Mouse (Mus musculus) forebrain, postnatal 0 days (tissue): ENCODE data around the gene Clpx. TPM values are rescaled to one million over a fixed set of nuclear protein-coding genes. Genes with fewer than 3 reads are reported as not detected.
A peak's percentile ranks its signal among the peaks of the same experiment; 100 is the strongest.

Experiments used
- ATAC-seq: fragments of 200-750 bp; cut with Nextera tagmentation; 2 replicates; pipeline ENCODE4 v1.8.0; 2017; ENCODE audit warnings: mild to moderate bottlenecking, moderate library complexity
- DNase-seq: peaks from one replicate; pipeline ENCODE4 v3.0.0-alpha.2; 2015
- H3K27ac ChIP-seq: fragments of 300-500 bp; sonication (generic); 2 replicates; pipeline ENCODE4 v1.5.1; 2014; ENCODE audit warnings: low read depth, mild to moderate bottlenecking, antibody characterized with exemption, low read length, moderate library complexity, mixed read lengths
- H3K27me3 ChIP-seq: fragments of 300-500 bp; sonication (generic); 2 replicates; pipeline ENCODE4 v1.6.1; 2014; ENCODE audit warnings: mild to moderate bottlenecking, low read length, mixed read lengths; ENCODE audit not compliant: insufficient read depth
- H3K36me3 ChIP-seq: fragments of 300-500 bp; sonication (generic); 2 replicates; pipeline ENCODE4 v1.6.1; 2014; ENCODE audit warnings: mild to moderate bottlenecking, moderate library complexity; ENCODE audit not compliant: insufficient read depth
- H3K4me1 ChIP-seq: fragments of 300-500 bp; sonication (generic); 2 replicates; pipeline ENCODE4 v1.6.1; 2014; ENCODE audit warnings: antibody characterized with exemption; ENCODE audit not compliant: insufficient read depth
- H3K4me2 ChIP-seq: fragments of 300-500 bp; sonication (generic); 2 replicates; pipeline ENCODE4 v1.6.1; 2014; ENCODE audit warnings: low read depth, mild to moderate bottlenecking, moderate library complexity
- H3K4me3 ChIP-seq: fragments of 300-500 bp; sonication (generic); 2 replicates; pipeline ENCODE4 v1.5.1; 2014; ENCODE audit warnings: low read depth, low read length, mixed read lengths
- H3K9ac ChIP-seq: fragments of 300-500 bp; sonication (generic); 2 replicates; pipeline ENCODE4 v1.6.1; 2014; ENCODE audit warnings: mild to moderate bottlenecking
- H3K9me3 ChIP-seq: fragments of 300-500 bp; sonication (generic); 2 replicates; pipeline ENCODE4 v1.6.1; 2016; ENCODE audit warnings: low read length
- CTCF ChIP-seq: sonication (generic); IDR thresholded peaks from 2 replicates; pipeline ENCODE4 v1.5.1; 2016; ENCODE audit warnings: antibody characterized with exemption, control low read depth, low read depth
- WGBS: fragments of 180-500 bp; shearing (Covaris S2); extraction: QIAGEN DNeasy Blood & Tissue Kit; methylation state at CpG from one replicate; pipeline ENCODE4 v1.1.7; 2014; 5-methylcytosine and 5-hydroxymethylcytosine counted together
- polyA plus RNA-seq: library from polyadenylated mRNA; unstranded; fragments of >200 nt; fragmentation: Nextera tagmentation; extraction: Ambion mirVana; gene quantifications from 2 replicates; pipeline ENCODE4 v1.2.1, GENCODE M21; 2015
- total RNA-seq: library from RNA; depleted of rRNA; stranded (reverse); fragments of >200 nt; gene quantifications from 2 replicates; pipeline ENCODE4 v1.2.3, GENCODE M21; 2014

Gene Clpx
- total and polyA plus RNA-seq, 2 experiments from 2014 or later, result 34.9 to 38.7 TPM

DNA sequence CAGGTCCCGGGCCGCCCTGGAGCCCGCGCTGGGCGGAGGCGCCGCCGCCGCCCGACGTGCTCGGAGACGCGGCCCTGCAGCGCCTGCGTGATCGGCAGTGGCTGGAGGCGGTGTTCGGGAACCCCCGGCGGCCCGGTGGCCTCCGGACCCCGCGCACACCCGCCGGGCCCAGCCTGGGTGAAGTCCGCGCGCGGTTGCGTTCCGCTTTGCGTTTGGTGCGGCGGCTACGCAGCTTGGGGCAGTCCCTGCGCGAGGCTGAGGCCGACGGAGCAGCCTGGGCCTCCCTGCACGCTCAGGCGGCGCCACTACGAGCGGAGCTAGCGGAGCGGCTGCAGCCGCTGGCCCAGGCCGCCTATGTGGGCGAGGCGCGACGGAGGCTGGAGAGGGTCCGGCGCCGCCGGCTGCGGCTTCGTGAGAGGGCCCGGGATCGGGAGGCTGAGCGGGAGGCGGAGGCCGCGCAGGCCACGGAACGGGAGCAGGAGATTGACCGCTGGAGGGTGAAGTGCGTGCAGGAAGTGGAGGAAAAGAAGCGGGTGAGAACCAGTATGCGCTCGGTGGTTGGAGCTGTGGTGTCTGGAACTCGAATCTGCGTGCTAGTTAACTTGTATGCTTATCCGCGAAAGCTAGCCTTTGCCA lies 52.5 kb downstream of the Clpx start:
- Histone ChIP-seq H3K36me3 (no peaks in the 10 kb centered on the region), H3K9ac (peak overlapping the region; percentile 93), H3K4me2 (peak overlapping the region; percentile 87), H3K4me3 (peak overlapping the region; percentile 99), H3K27ac (peak overlapping the region; percentile 97), H3K27me3 (no peaks in the 10 kb centered on the region), H3K4me1 (peaks cover 14% of the 10 kb centered on the region), H3K9me3 (no peaks in the 10 kb centered on the region)
- ATAC-seq (peak; percentile 54), DNase-seq (peak; percentile 49)
- WGBS, result under 1% methylated on average over 75 of the region's 77 CpGs
- no peak for TF ChIP-seq CTCF

- peaks cover 14% of the 10 kb centered on the region for H3K4me1 ChIP-seq
- H3K4me2 ChIP-seq, result peak overlapping the region; percentile 87
- H3K27me3 ChIP-seq, result no peaks in the 10 kb centered on the region
- 47% methylated on average over 8 of the region's 8 CpGs for WGBS
- H3K9ac ChIP-seq, result peak overlapping the region; percentile 93
- no peaks in the 10 kb centered on the region for H3K36me3 ChIP-seq
- no peak for DNase-seq
- H3K27ac ChIP-seq, result peak overlapping the region; percentile 97; the same call in 1 of the 2 replicates
- TF ChIP-seq CTCF, result no peak
- no peak for ATAC-seq
- no peaks in the 10 kb centered on the region for H3K9me3 ChIP-seq
- H3K4me3 ChIP-seq, result peak overlapping the region; percentile 99
Observed at GRCm38 (mm10) chr9:65347112-65347850, 53.2 kb downstream of the Clpx start.

DNA sequence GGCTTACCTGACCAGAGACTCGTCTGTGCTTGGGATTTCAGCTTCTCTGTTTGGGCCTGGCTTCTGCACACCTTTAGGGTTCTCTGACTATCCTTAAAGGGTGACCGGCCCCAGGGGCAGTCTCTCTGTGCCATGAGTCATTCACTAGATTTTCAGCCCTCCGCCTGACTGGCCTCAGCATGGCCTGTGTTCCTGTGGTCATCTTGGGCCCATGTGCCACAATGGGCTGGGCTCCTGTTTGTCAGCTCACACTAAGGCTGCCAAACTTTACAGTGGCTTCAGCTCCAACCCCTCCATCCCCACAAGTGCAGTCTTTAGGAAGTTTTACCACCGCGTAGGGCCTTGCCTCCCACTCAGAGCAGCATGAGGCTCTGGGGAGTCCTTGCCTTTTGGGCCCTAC lies 59.2 kb downstream of the Clpx start:
- H3K27me3 ChIP-seq, result no peaks in the 10 kb centered on the region
- no peak overlapping the region for H3K27ac ChIP-seq
- H3K4me2 ChIP-seq, result no peak overlapping the region
- no peak for DNase-seq
- no peak for ATAC-seq
- H3K9me3 ChIP-seq, result no peaks in the 10 kb centered on the region
- WGBS, result 92% methylated on average over 5 of the region's 5 CpGs
- peaks cover under 1% of the 10 kb centered on the region; the same call in 1 of the 2 replicates for H3K4me1 ChIP-seq
- no peak for TF ChIP-seq CTCF
- peaks cover 34% of the 10 kb centered on the region for H3K36me3 ChIP-seq
- no peak overlapping the region for H3K4me3 ChIP-seq
- H3K9ac ChIP-seq, result no peak overlapping the region

DNA sequence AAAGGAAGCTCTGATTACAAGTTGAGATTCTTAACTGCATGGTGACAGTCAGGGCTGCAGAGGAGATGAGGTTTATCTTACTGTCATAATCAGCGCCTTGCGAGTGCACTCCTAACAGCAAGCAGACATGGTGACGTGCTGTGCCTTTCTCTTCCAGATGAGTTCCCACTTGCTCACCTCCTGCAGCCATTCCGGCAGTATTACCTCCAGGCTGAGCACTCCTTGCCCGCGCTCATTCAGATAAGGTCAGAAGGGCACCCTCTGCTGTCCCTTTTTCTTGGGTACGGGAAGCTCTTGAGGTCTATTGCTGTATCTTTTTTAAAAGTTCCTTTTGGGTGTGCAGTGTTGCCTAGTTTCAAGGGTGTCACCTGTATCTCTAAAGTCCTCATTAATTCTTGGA lies 62.5 kb downstream of the Clpx start:
- WGBS, result 84% methylated on average over 7 of the region's 7 CpGs
- H3K9ac ChIP-seq, result no peak overlapping the region
- peaks cover 63% of the 10 kb centered on the region for H3K36me3 ChIP-seq
- TF ChIP-seq CTCF, result no peak
- no peak overlapping the region for H3K4me3 ChIP-seq
- H3K27ac ChIP-seq, result no peak overlapping the region
- H3K4me2 ChIP-seq, result no peak overlapping the region
- no peaks in the 10 kb centered on the region for H3K4me1 ChIP-seq
- no peaks in the 10 kb centered on the region for H3K9me3 ChIP-seq
- ATAC-seq (no peak), DNase-seq (no peak)
- H3K27me3 ChIP-seq, result no peaks in the 10 kb centered on the region

GRCm38 (mm10) chr9:65356971-65357370 lies 62.9 kb downstream of the Clpx start:
- DNase-seq, result no peak
- no peak for TF ChIP-seq CTCF
- Histone ChIP-seq H3K27ac (no peak overlapping the region), H3K4me2 (no peak overlapping the region), H3K4me3 (no peak overlapping the region), H3K9ac (no peak overlapping the region), H3K9me3 (no peaks in the 10 kb centered on the region), H3K36me3 (peaks cover 67% of the 10 kb centered on the region), H3K27me3 (no peaks in the 10 kb centered on the region), H3K4me1 (no peaks in the 10 kb centered on the region)
- 88% methylated on average over 2 of the region's 2 CpGs for WGBS
- ATAC-seq, result no peak

GRCm38 (mm10) chr9:65358956-65359480 lies 65.0 kb downstream of the Clpx start:
- no peak overlapping the region for H3K27ac ChIP-seq

More at GRCm38 (mm10) chr9:65358956-65359480, 65.0 kb downstream of the Clpx start:
- Histone ChIP-seq H3K9ac (no peak overlapping the region), H3K27me3 (no peaks in the 10 kb centered on the region), H3K4me2 (no peak overlapping the region), H3K4me3 (no peak overlapping the region), H3K9me3 (no peaks in the 10 kb centered on the region), H3K4me1 (no peaks in the 10 kb centered on the region), H3K36me3 (peaks cover 76% of the 10 kb centered on the region)
- ATAC-seq (no peak), DNase-seq (no peak)
- 89% methylated on average over 1 of the region's 1 CpGs for WGBS
- no peak for TF ChIP-seq CTCF
